Mouse (Mus musculus) lung, postnatal 25 days (tissue): ENCODE data around the gene Col23a1.
"Not testable (repeated sequence)": the region's sequence is repeated elsewhere in the genome, so short reads cannot be mapped to it uniquely, and the experiment has no call there.

Source experiments
- DNase-seq: peaks from one replicate; pipeline ENCODE4 v3.0.0; 2022; ENCODE audit warnings: low spot score

Gene Col23a1

DNA sequence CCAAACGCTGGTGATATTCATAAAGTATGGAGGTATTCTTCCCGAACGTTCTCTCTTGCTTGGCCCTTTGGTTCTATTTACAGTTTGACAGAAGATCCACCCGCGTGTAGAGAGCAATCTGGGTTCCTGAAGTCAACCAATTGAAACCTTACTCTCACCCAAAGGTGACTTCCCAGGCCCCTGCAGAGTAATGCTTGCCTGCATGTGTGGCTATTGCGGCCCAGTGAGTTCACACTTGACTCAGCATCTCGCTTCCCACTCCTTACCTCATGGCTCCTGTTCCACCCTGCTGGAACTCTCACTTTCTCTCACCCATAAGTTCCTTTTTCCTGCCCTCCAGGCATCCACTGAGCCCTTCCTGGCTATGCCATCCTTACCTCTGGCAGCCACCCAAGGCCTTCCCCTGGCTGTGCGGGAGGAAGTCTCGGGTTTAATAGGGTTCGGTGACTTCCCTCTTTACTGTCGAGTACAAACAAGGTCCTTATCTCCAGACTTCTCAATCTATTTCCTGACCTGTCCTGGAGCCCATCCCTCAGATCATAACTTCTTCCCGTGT is 38.7 kb downstream of the Col23a1 start:
- DNase-seq: no peak

DNA sequence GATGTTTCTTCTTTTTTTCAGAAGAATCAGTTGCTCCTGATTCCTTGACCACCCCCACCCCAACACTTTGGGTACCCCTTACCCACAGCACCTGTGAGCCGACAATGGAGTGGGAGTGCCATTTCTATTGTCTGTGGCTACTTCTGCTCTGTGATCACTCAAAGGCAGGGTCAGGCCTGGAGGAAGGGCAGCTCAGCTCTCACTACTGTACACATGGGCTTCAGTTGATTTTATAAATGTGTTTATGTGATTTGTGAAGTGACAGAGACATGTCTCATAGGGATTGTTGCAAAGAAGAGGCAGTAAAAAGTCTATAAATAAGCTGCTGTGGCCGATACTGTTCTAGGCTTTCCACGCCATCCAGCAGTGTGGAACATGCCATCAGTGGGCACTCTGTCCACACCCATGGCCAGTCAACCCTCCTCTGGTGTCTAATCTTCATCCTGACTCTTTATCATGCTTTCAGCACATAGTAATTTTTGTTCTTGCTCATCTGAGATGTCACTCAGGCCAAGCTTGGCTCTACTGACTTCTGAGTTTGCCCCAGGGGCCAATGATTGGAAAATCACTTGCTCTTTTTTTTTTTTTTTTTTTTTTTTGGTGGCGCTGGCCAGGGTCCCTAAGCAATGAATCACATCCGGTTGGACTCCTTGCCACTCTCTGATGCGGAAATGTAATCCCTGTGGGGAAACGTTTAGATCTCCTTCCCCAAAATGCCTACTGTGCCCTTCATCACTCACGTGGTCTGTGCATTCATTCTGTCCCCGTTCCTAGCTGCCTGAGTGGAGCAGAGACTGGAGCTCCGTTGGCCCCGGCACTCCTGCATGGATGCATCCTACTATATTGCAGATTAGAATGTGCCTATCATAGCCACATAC is 40.4 kb downstream of the Col23a1 start:
- no peak for DNase-seq

- DNase-seq: no peak
These were observed 44.3 kb downstream of the Col23a1 start for GRCm38 (mm10) chr11:51334017-51334416.

- DNase-seq: no peak
These were observed 47.9 kb downstream of the Col23a1 start for GRCm38 (mm10) chr11:51337585-51337984.

DNA sequence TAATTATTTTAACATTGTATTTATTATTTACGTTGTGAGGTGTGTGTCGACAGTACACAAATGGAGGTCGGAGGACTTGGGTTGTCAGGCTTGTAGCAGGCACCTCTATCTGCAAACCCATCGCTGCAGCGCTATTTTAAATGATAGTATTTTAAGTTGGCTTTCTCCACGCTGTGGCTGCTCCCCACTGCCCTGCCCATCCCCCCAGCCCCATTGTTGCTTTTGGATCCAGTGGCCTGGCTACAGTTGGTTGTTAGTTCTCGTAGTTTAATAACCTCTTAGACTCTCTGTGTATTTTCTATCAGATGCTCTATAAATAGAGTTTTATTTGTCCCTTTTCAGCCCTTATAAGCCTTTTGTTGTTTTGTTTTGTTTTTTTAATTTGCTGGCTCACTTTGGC is 48.7 kb downstream of the Col23a1 start:
- no peak for DNase-seq

GRCm38 (mm10) chr11:51341091-51341490 is 51.4 kb downstream of the Col23a1 start:
- no peak for DNase-seq

- DNase-seq: no peak
These were observed 53.1 kb downstream of the Col23a1 start for GRCm38 (mm10) chr11:51342776-51343175.

DNA sequence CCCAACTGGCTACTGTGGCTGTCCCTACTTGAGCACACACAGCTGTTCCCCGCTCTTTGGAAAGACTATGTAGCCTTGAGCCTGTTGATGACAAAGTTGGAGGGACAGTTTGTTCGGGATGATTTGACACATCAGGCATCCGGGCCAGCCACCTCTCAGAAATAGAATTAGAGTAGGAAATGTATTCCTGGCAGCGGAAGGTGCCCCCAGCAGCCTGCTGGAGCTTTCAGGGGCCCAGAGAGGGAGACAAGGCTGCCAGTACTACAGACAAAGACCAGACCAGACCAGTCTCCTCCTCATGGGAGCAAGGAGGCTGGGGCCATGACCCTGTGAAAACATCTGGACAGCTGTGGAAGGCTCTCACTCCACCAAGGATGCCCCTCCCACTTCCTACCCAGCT is 53.6 kb downstream of the Col23a1 start:
- DNase-seq: no peak

GRCm38 (mm10) chr11:51343728-51344289 is 54.1 kb downstream of the Col23a1 start:
- no peak for DNase-seq

- DNase-seq: no peak
These were observed 56.1 kb downstream of the Col23a1 start for GRCm38 (mm10) chr11:51345481-51346465.

- no peak for DNase-seq
These were observed 58.0 kb downstream of the Col23a1 start for GRCm38 (mm10) chr11:51347756-51348155.

DNA sequence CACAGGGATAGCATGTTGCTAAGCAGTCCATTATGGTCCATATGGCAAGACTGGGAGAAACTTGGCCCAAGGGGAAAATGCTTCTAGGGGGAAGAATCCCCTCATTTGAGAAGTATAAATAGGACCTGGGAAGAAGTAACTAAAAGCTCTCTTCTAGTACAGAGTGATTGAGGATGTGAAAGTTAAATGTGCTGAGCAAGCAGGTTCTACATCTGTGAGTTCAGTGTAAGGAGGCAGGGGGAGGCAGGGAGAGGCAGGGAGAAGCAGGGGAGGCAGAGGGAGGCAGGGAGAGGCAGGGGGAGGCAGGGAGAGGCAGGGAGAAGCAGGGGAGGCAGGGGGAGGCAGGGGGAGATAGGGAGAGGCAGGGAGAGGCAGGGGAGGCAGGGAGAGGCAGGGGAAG is 59.9 kb downstream of the Col23a1 start:
- DNase-seq: no peak

- no peak for DNase-seq
These were observed 61.4 kb downstream of the Col23a1 start for GRCm38 (mm10) chr11:51351151-51351550.

- no peak for DNase-seq
These were observed 62.1 kb downstream of the Col23a1 start for GRCm38 (mm10) chr11:51351841-51352240.

DNA sequence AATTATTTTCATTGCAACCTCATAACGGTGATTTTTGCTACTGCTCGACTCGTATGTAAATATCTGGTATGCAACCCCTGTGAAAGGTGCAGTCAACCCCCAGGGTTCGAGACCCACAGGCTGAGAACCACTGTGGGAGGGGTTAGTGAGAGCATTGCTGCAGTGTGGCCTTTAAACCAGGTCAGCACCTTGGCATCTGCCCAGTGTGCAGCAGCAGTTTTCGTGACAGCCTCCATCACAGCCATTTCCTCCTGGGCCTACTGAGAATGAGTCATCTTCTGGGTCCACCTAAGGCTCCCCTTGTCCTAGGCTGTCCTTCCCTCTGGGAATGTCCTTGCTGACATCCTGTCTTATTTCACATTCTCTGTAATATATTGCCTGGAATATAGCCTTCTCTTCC is 64.0 kb downstream of the Col23a1 start:
- DNase-seq: no peak

GRCm38 (mm10) chr11:51358981-51359380 is 69.3 kb downstream of the Col23a1 start:
- not testable (repeated sequence) for DNase-seq

DNA sequence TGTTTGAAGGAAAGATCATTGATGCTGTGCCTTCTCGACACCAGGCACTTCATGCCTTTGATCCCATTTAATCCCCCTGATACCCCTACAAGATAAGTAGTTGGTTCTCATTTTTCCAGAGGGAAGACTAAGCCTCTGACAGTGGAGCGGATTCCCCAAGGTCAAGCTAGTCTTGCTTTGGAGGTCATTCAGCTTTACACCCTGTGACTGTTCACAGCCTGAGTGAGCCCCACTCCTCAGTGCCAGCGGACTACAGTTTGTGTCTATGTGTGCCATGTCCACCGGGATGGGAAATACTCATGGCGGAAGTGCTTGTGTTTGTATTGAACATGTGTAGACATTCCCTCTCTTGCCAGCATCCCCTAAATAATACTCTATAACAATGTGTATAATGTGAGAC is 74.6 kb downstream of the Col23a1 start:
- DNase-seq: no peak

DNA sequence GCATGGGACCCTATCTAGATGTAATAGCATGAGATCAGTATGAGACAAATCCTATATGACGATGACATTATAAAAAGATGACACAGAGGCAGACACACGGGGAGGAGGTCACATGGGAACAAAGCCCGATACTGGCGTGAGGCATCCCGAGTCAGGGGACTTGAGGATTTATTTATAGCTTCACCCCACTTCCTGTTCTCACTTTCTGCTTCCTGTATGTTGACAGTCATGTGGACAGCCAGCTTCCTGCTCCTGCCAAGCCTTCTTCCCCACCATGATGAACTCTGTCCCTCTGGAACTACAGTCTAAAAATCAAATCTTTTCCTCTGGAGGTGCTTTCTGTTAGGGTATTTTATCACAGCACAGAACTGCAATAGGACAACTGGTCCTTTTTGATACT is 77.6 kb downstream of the Col23a1 start:
- DNase-seq: no peak

DNA sequence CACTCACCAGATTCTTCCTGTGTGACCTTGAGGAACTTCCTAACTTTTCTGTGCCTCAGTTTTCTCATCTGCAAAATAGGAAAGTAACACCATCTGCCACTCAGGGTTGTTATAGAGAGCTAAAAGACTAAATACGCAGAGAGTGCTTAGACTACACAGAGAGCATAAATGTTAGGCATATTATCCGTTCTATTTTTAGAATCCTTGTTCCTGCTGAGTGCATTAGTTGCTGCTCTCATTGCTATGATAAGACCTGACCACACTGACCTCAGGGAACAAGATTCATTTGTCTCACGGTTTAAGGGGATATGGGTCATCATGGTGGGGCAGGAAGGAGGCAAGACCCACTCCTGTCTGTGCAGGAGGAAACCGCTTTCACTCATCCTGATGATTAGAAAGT is 80.6 kb downstream of the Col23a1 start:
- DNase-seq: no peak

GRCm38 (mm10) chr11:51371321-51371720 is 81.6 kb downstream of the Col23a1 start:
- no peak for DNase-seq

GRCm38 (mm10) chr11:51371926-51372325 is 82.2 kb downstream of the Col23a1 start:
- no peak for DNase-seq

DNA sequence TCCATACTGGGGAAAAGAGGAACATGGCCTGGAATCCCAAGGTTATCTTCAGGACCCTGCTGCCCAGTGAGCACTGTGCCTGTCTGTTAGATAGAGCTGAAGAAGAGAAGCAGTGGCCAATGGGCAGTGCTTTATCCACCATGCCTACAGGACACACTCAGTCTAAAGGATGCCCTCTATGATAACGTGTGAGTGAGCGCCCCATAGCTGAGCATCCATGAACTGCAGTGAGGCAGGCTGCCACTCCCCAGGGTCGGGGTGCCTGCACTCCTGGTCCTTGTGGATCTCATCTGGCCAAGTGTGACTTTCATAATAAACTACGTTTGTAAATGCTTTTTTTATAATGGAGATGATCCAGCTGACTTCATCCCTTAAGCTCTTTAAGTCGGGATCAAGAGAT is 87.5 kb downstream of the Col23a1 start:
- no peak for DNase-seq
